Mouse (Mus musculus): Measurements from ENCODE around the gene Acsl4. TPM values are rescaled to one million over a fixed set of nuclear protein-coding genes. Genes with fewer than 3 reads are reported as not detected.

Acsl4 gene
- polyA plus RNA-seq, 1 experiment = 2.8 TPM

DNA sequence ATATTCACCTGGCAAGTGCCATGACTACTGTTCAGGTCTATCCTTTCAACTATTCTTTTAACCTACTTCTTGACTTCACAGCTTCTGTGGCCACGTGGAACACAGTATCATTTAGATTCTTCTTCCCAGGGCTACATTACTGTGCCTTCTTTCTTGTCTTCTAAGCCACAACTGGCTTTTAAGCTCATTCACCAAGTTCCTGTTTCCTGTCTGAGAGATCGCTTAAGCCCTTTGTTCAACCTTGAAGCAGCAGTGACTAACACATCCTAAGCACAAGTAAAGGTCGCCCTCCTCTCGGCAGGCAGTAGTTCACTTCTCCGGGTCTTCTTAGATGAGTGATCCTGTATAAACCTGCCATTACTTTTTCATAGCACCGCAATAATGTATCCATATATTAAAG lies 10.4 kb downstream of the Acsl4 start:
- TF ChIP-seq POLR2A (IDR thresholded peaks at IDR 0.05; ENCODE audit: control insufficient read depth, low read depth, low read length) = no peak
- no peak for TF ChIP-seq CTCF (IDR thresholded peaks at IDR 0.05; ENCODE audit: control insufficient read depth, insufficient read depth, insufficient replicate concordance, low read depth, low read length)
- H3K27ac ChIP-seq (ENCODE audit: control insufficient read depth, insufficient read depth, low read depth, low read length) = no peak overlapping the region
- no peaks in the 10 kb centered on the region for H3K36me3 ChIP-seq (ENCODE audit: control insufficient read depth, insufficient read depth, low read length)
- H3K27me3 ChIP-seq (ENCODE audit: control insufficient read depth, insufficient read depth, low read length) = no peaks in the 10 kb centered on the region
- H3K4me3 ChIP-seq (ENCODE audit: control insufficient read depth, low read depth, low read length) = no peak overlapping the region
- H3K4me1 ChIP-seq (ENCODE audit: control insufficient read depth, insufficient read depth, low read length) = no peaks in the 10 kb centered on the region

DNA sequence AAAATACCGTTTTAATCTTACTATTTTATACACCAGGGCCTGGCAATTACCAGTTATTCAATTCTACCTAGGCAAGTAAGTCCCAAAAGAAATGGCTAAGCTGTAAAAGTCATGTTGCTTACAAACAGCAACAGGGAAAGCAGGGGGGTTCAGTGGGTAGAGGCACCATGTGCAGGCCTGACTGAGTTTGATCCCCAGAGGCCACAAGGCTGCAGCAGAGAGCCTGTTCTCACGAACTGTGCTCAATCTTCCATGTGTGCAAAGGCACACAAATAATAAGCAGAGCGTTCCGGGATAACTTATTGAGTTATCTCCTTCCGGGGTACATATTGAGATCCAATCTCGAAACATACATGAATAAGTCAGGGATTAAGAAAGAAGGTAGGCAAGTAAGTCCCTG lies 12.3 kb downstream of the Acsl4 start:
- Histone ChIP-seq H3K4me1 (ENCODE audit: control insufficient read depth, insufficient read depth, low read length) (no peaks in the 10 kb centered on the region), H3K27ac (ENCODE audit: control insufficient read depth, insufficient read depth, low read depth, low read length) (no peak overlapping the region), H3K4me3 (ENCODE audit: control insufficient read depth, low read depth, low read length) (no peak overlapping the region), H3K36me3 (ENCODE audit: control insufficient read depth, insufficient read depth, low read length) (no peaks in the 10 kb centered on the region), H3K27me3 (ENCODE audit: control insufficient read depth, insufficient read depth, low read length) (no peaks in the 10 kb centered on the region)
- TF ChIP-seq CTCF (IDR thresholded peaks at IDR 0.05; ENCODE audit: control insufficient read depth, insufficient read depth, insufficient replicate concordance, low read depth, low read length) = no peak
- no peak for TF ChIP-seq POLR2A (IDR thresholded peaks at IDR 0.05; ENCODE audit: control insufficient read depth, low read depth, low read length)

DNA sequence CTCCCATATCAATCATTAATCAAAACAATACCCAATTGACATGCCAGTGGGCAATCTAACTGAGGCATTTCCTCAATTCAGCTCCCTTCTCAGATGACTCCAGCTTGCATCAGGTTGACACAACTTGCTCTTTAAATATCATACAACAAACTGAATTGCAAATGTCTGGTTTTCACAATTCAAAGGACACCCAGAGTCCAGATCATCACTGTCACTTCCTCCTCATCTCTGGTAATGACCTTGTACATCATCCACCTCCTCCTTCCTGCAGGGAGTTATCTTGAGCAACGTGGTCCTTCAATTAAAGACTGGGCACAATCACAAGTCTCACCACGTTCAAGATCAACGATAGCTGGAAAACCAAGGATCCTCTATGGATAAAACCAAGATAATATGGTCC lies 13.0 kb downstream of the Acsl4 start:
- no peak overlapping the region for H3K27ac ChIP-seq (ENCODE audit: control insufficient read depth, insufficient read depth, low read depth, low read length)
- no peak for TF ChIP-seq POLR2A (IDR thresholded peaks at IDR 0.05; ENCODE audit: control insufficient read depth, low read depth, low read length)
- no peak for TF ChIP-seq CTCF (IDR thresholded peaks at IDR 0.05; ENCODE audit: control insufficient read depth, insufficient read depth, insufficient replicate concordance, low read depth, low read length)
- no peaks in the 10 kb centered on the region for H3K36me3 ChIP-seq (ENCODE audit: control insufficient read depth, insufficient read depth, low read length)
- no peaks in the 10 kb centered on the region for H3K4me1 ChIP-seq (ENCODE audit: control insufficient read depth, insufficient read depth, low read length)
- no peaks in the 10 kb centered on the region for H3K27me3 ChIP-seq (ENCODE audit: control insufficient read depth, insufficient read depth, low read length)
- H3K4me3 ChIP-seq (ENCODE audit: control insufficient read depth, low read depth, low read length) = no peak overlapping the region

DNA sequence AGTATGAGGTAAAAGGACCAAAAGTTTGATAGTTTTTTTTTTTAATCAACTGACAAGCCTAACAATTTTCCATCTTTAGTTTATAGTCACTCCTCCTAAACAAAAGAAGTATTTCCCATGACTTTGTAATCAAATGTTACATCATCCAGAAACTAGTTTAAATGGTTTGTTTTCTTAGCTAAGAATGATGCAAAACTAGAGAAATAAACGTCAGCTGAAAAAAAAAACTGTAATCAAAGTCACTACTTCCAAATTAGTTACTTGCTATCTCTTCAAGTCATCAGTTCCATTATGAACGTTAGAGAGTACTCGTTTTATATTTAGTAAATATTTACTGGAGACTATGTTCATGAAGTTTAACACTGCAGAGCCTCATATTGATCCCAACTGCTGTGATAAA lies 13.6 kb downstream of the Acsl4 start:
- Histone ChIP-seq H3K4me3 (ENCODE audit: control insufficient read depth, low read depth, low read length) (no peak overlapping the region), H3K4me1 (ENCODE audit: control insufficient read depth, insufficient read depth, low read length) (no peaks in the 10 kb centered on the region), H3K27ac (ENCODE audit: control insufficient read depth, insufficient read depth, low read depth, low read length) (no peak overlapping the region), H3K27me3 (ENCODE audit: control insufficient read depth, insufficient read depth, low read length) (no peaks in the 10 kb centered on the region), H3K36me3 (ENCODE audit: control insufficient read depth, insufficient read depth, low read length) (no peaks in the 10 kb centered on the region)
- TF ChIP-seq POLR2A (IDR thresholded peaks at IDR 0.05; ENCODE audit: control insufficient read depth, low read depth, low read length) (no peak), CTCF (IDR thresholded peaks at IDR 0.05; ENCODE audit: control insufficient read depth, insufficient read depth, insufficient replicate concordance, low read depth, low read length) (no peak)

DNA sequence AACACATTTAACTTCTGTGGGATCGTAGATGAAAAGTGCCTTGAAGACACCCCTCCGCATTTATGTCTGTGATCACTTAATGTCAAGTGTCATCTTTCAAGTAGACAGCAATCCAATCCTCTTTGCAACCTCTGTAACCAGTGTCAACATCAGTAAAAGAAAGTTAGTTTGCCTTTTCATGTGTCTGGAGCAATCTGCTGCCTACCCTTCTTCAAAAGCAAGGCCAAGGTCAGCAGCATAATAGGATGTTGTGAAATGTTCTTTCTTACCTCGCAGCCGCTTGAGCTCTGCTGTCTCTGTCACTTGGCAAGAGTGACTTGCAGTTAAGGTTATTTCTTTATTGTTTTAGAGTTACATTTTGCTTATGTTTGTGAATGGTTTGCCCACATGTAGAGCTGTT lies 14.8 kb downstream of the Acsl4 start:
- Histone ChIP-seq H3K4me1 (ENCODE audit: control insufficient read depth, insufficient read depth, low read length) (no peaks in the 10 kb centered on the region), H3K27me3 (ENCODE audit: control insufficient read depth, insufficient read depth, low read length) (no peaks in the 10 kb centered on the region), H3K27ac (ENCODE audit: control insufficient read depth, insufficient read depth, low read depth, low read length) (no peak overlapping the region), H3K4me3 (ENCODE audit: control insufficient read depth, low read depth, low read length) (no peak overlapping the region), H3K36me3 (ENCODE audit: control insufficient read depth, insufficient read depth, low read length) (no peaks in the 10 kb centered on the region)
- no peak for TF ChIP-seq POLR2A (IDR thresholded peaks at IDR 0.05; ENCODE audit: control insufficient read depth, low read depth, low read length)
- no peak for TF ChIP-seq CTCF (IDR thresholded peaks at IDR 0.05; ENCODE audit: control insufficient read depth, insufficient read depth, insufficient replicate concordance, low read depth, low read length)

DNA sequence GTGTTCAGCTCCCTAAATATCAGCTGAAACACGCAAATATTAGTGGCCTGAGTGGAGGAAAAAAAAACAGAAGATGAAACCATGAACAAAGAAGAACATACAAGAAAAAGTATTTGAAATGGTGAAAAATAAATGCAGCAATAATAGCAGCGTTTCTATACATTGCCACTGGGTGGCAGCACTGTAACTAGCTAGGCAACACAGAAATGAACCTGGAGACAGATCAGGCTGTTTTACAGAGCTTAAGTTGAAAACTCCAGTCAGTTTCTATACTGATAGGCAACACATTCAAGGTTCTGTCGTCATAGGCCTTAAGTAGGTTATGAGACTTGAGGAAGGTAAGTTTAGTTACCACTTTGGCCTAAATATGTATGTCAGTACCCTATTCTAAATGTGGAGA lies 17.9 kb downstream of the Acsl4 start:
- H3K27ac ChIP-seq (ENCODE audit: control insufficient read depth, insufficient read depth, low read depth, low read length) = no peak overlapping the region
- TF ChIP-seq CTCF (IDR thresholded peaks at IDR 0.05; ENCODE audit: control insufficient read depth, insufficient read depth, insufficient replicate concordance, low read depth, low read length) (no peak), POLR2A (IDR thresholded peaks at IDR 0.05; ENCODE audit: control insufficient read depth, low read depth, low read length) (no peak)
- H3K36me3 ChIP-seq (ENCODE audit: control insufficient read depth, insufficient read depth, low read length) = no peaks in the 10 kb centered on the region
- no peak overlapping the region for H3K4me3 ChIP-seq (ENCODE audit: control insufficient read depth, low read depth, low read length)
- H3K27me3 ChIP-seq (ENCODE audit: control insufficient read depth, insufficient read depth, low read length) = no peaks in the 10 kb centered on the region
- H3K4me1 ChIP-seq (ENCODE audit: control insufficient read depth, insufficient read depth, low read length) = no peaks in the 10 kb centered on the region

DNA sequence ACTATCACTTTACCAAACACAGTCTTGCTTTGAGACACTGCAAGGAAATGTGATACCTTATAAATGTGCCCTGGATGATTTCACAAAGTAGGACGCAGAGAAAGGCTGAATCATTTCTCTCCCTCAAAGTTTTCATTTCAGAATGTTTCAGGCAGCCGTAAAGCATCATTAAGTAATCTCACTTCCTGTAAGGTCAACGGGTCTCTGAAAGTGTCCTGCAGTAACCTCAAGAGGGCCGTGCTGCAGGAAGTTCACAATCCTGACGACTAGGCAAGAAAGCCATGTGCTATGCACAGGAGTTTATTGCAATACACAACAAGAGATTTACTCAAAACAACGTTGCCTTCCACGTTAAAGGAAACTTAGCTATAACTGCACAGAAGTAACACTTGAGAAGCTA lies 20.4 kb downstream of the Acsl4 start:
- no peak overlapping the region for H3K4me3 ChIP-seq (ENCODE audit: control insufficient read depth, low read depth, low read length)
- no peaks in the 10 kb centered on the region for H3K4me1 ChIP-seq (ENCODE audit: control insufficient read depth, insufficient read depth, low read length)
- no peaks in the 10 kb centered on the region for H3K36me3 ChIP-seq (ENCODE audit: control insufficient read depth, insufficient read depth, low read length)
- no peaks in the 10 kb centered on the region for H3K27me3 ChIP-seq (ENCODE audit: control insufficient read depth, insufficient read depth, low read length)
- no peak overlapping the region for H3K27ac ChIP-seq (ENCODE audit: control insufficient read depth, insufficient read depth, low read depth, low read length)
- no peak for TF ChIP-seq POLR2A (IDR thresholded peaks at IDR 0.05; ENCODE audit: control insufficient read depth, low read depth, low read length)
- no peak for TF ChIP-seq CTCF (IDR thresholded peaks at IDR 0.05; ENCODE audit: control insufficient read depth, insufficient read depth, insufficient replicate concordance, low read depth, low read length)

DNA sequence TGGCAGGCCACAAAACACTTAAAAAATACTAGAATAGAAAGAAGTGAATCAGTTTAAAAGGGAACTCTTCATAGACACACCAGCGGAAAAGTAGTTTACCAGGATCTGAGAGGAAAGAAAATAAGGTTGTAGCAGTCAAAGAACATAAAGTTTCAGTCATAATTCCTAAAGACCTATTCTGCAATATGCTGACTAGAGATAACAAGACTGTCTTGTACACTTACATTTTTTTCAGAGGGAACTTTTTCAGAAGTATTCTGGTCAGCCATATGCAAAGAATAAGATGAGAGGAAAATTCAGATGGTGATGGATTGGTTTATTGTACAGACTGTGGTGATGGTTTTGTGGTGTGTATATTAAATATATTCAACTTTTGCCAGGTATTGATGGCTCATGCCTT lies 26.5 kb downstream of the Acsl4 start:
- no peak for TF ChIP-seq CTCF (IDR thresholded peaks at IDR 0.05; ENCODE audit: control insufficient read depth, insufficient read depth, insufficient replicate concordance, low read depth, low read length)
- no peak for TF ChIP-seq POLR2A (IDR thresholded peaks at IDR 0.05; ENCODE audit: control insufficient read depth, low read depth, low read length)
- H3K4me3 ChIP-seq (ENCODE audit: control insufficient read depth, low read depth, low read length) = no peak overlapping the region
- H3K4me1 ChIP-seq (ENCODE audit: control insufficient read depth, insufficient read depth, low read length) = no peaks in the 10 kb centered on the region
- no peaks in the 10 kb centered on the region for H3K27me3 ChIP-seq (ENCODE audit: control insufficient read depth, insufficient read depth, low read length)
- no peak overlapping the region for H3K27ac ChIP-seq (ENCODE audit: control insufficient read depth, insufficient read depth, low read depth, low read length)
- H3K36me3 ChIP-seq (ENCODE audit: control insufficient read depth, insufficient read depth, low read length) = no peaks in the 10 kb centered on the region
